Mouse (Mus musculus): Measurements from ENCODE around the gene Psen2.

The Psen2 gene

GRCm38 (mm10) chr1:180197956-180198355 lies 65.3 kb downstream of the Psen2 start:
- ATAC-seq (ENCODE audit: low TSS enrichment): no peak

- no peak for ATAC-seq (ENCODE audit: low TSS enrichment)
Observed at GRCm38 (mm10) chr1:180196508-180196907, 66.7 kb downstream of the Psen2 start.

GRCm38 (mm10) chr1:180195703-180196381 lies 67.4 kb downstream of the Psen2 start:
- ATAC-seq (ENCODE audit: low TSS enrichment): peak; percentile 97

- ATAC-seq (ENCODE audit: low TSS enrichment): peak; percentile 32; the same call in 1 of the 2 replicates
Observed at GRCm38 (mm10) chr1:180194781-180195471, 68.3 kb downstream of the Psen2 start.

GRCm38 (mm10) chr1:180194048-180194447 lies 69.2 kb downstream of the Psen2 start:
- ATAC-seq (ENCODE audit: low TSS enrichment): no peak

GRCm38 (mm10) chr1:180193391-180193935 lies 69.8 kb downstream of the Psen2 start:
- ATAC-seq (ENCODE audit: low TSS enrichment): no peak

- no peak for ATAC-seq (ENCODE audit: low TSS enrichment)
Observed at GRCm38 (mm10) chr1:180192866-180193265, 70.4 kb downstream of the Psen2 start.

- ATAC-seq (ENCODE audit: low TSS enrichment): no peak
Observed at GRCm38 (mm10) chr1:180191651-180192220, 71.5 kb downstream of the Psen2 start.

GRCm38 (mm10) chr1:180191112-180191511 lies 72.1 kb downstream of the Psen2 start:
- ATAC-seq (ENCODE audit: low TSS enrichment): no peak

GRCm38 (mm10) chr1:180188951-180189350 lies 74.3 kb downstream of the Psen2 start:
- ATAC-seq (ENCODE audit: low TSS enrichment): no peak

- no peak for ATAC-seq (ENCODE audit: low TSS enrichment)
Observed at GRCm38 (mm10) chr1:180186371-180186770, 76.9 kb downstream of the Psen2 start.

GRCm38 (mm10) chr1:180185877-180186276 lies 77.4 kb downstream of the Psen2 start:
- ATAC-seq (ENCODE audit: low TSS enrichment): peak; percentile 55; the same call in 1 of the 2 replicates

- ATAC-seq (ENCODE audit: low TSS enrichment): no peak
Observed at GRCm38 (mm10) chr1:180184768-180185167, 78.5 kb downstream of the Psen2 start.

- no peak for ATAC-seq (ENCODE audit: low TSS enrichment)
Observed at GRCm38 (mm10) chr1:180183525-180184159, 79.6 kb downstream of the Psen2 start.

GRCm38 (mm10) chr1:180182731-180183130 lies 80.5 kb downstream of the Psen2 start:
- ATAC-seq (ENCODE audit: low TSS enrichment): no peak

GRCm38 (mm10) chr1:180181966-180182319 lies 81.3 kb downstream of the Psen2 start:
- ATAC-seq (ENCODE audit: low TSS enrichment): no peak

GRCm38 (mm10) chr1:180181304-180181965 lies 81.8 kb downstream of the Psen2 start:
- ATAC-seq (ENCODE audit: low TSS enrichment): no peak

GRCm38 (mm10) chr1:180179840-180180239 lies 83.4 kb downstream of the Psen2 start:
- no peak for ATAC-seq (ENCODE audit: low TSS enrichment)

GRCm38 (mm10) chr1:180179100-180179499 lies 84.1 kb downstream of the Psen2 start:
- no peak for ATAC-seq (ENCODE audit: low TSS enrichment)

- ATAC-seq (ENCODE audit: low TSS enrichment): no peak
Observed at GRCm38 (mm10) chr1:180178340-180178739, 84.9 kb downstream of the Psen2 start.
